Mouse (Mus musculus) myocyte (in vitro differentiated cells): Measurements from ENCODE around the gene Mbtps1. TPM values are rescaled to one million over a fixed set of nuclear protein-coding genes. Genes with fewer than 3 reads are reported as not detected.

Experiments used
- H3K27me3 ChIP-seq: one replicate; pipeline ENCODE4 v1.6.1; 2011; ENCODE audit not compliant: control insufficient read depth, insufficient read depth, insufficient read length
- H3K36me3 ChIP-seq: one replicate; pipeline ENCODE4 v1.6.1; 2011; ENCODE audit not compliant: control insufficient read depth, insufficient read depth
- H3K4me2 ChIP-seq: one replicate; pipeline ENCODE4 v1.6.1; 2011; ENCODE audit warnings: low read depth, control low read depth
- H3K4me3 ChIP-seq: one replicate; pipeline ENCODE4 v1.5.1; 2011; ENCODE audit warnings: mild to moderate bottlenecking, control low read depth, moderate library complexity
- H3K79me2 ChIP-seq: one replicate; pipeline ENCODE4 v1.6.1; 2011; ENCODE audit not compliant: control insufficient read depth, insufficient read depth
- H3ac ChIP-seq: one replicate; pipeline ENCODE4 v1.6.1; 2011; ENCODE audit not compliant: control insufficient read depth, insufficient read length
- CEBPB ChIP-seq: IDR thresholded peaks from 2 replicates; pipeline ENCODE4 v1.6.1; 2011; ENCODE audit warnings: mild to moderate bottlenecking, moderate library complexity; ENCODE audit not compliant: poor library complexity, insufficient read depth, severe bottlenecking
- E2F4 ChIP-seq: IDR thresholded peaks from one replicate; pipeline ENCODE4 v1.6.1; 2011; ENCODE audit warnings: mild to moderate bottlenecking, control low read depth, moderate library complexity; ENCODE audit not compliant: insufficient read depth
- MAX ChIP-seq: IDR thresholded peaks from one replicate; pipeline ENCODE4 v1.6.1; 2011; ENCODE audit warnings: low read depth, mild to moderate bottlenecking, control low read depth
- MYOD1 ChIP-seq, 3 experiments: IDR thresholded peaks; one replicate each; pipeline ENCODE4 v1.6.1; 2011; ENCODE audit warnings: control low read depth in 2 of 3, low read depth in 2 of 3, mild to moderate bottlenecking in 2 of 3, moderate library complexity in 1 of 3; ENCODE audit not compliant: insufficient read length in 2 of 3, control insufficient read depth in 1 of 3
- MYOG ChIP-seq, 3 experiments: IDR thresholded peaks; one replicate each; pipeline ENCODE4 v1.6.1; 2011; ENCODE audit warnings: control low read depth in 2 of 3, low read depth in 2 of 3, mild to moderate bottlenecking in 2 of 3; ENCODE audit not compliant: insufficient read length in 2 of 3, control insufficient read depth in 1 of 3, insufficient read depth in 1 of 3
- POLR2A ChIP-seq: IDR thresholded peaks from one replicate; pipeline ENCODE4 v1.6.1; 2011; ENCODE audit warnings: low read depth, mild to moderate bottlenecking, control low read depth, moderate library complexity; ENCODE audit not compliant: insufficient read length
- POLR2AphosphoS2 ChIP-seq: IDR thresholded peaks from one replicate; pipeline ENCODE4 v1.6.1; 2011; ENCODE audit warnings: low read depth, control low read depth; ENCODE audit not compliant: insufficient read length
- REST ChIP-seq: IDR thresholded peaks from one replicate; pipeline ENCODE4 v1.6.1; 2011; ENCODE audit warnings: mild to moderate bottlenecking, control low read depth, moderate library complexity; ENCODE audit not compliant: insufficient read depth, insufficient read length
- SRF ChIP-seq: IDR thresholded peaks from one replicate; pipeline ENCODE4 v1.6.1; 2011; ENCODE audit warnings: low read depth; ENCODE audit not compliant: control insufficient read depth, insufficient read length
- TCF12 ChIP-seq: IDR thresholded peaks from one replicate; pipeline ENCODE4 v1.6.1; 2011; ENCODE audit warnings: mild to moderate bottlenecking, control low read depth; ENCODE audit not compliant: poor library complexity, insufficient read depth, severe bottlenecking
- TCF3 ChIP-seq: IDR thresholded peaks from one replicate; pipeline ENCODE4 v1.6.1; 2011; ENCODE audit warnings: low read depth, control low read depth; ENCODE audit not compliant: insufficient read length
- USF1 ChIP-seq: IDR thresholded peaks from one replicate; pipeline ENCODE4 v1.6.1; 2011; ENCODE audit warnings: low read depth, mild to moderate bottlenecking, control low read depth, moderate library complexity
- polyA plus RNA-seq: library from polyadenylated mRNA; unstranded; fragments of >200 nt; fragmentation: generic; extraction: Trizol; gene quantifications from one replicate; pipeline ENCODE4 v1.2.1, GENCODE M21; 2012; ENCODE audit warnings: missing spikeins

The Mbtps1 gene
- polyA plus RNA-seq, 1 experiment: 70.8 TPM

- TF ChIP-seq SRF (no peak), POLR2A (no peak), POLR2AphosphoS2 (no peak), MAX (no peak), MYOG (IDR thresholded peaks at IDR 0.05; ENCODE audit: control insufficient read depth in 1 of 3, insufficient read depth in 1 of 3, insufficient read length in 2 of 3, low read depth in 2 of 3) (no peak), E2F4 (no peak), CEBPB (no peak), TCF3 (no peak), TCF12 (no peak), MYOD1 (IDR thresholded peaks at IDR 0.05; ENCODE audit: control insufficient read depth in 1 of 3, insufficient read length in 2 of 3, low read depth in 2 of 3) (no peak), REST (no peak)
- H3K4me3 ChIP-seq: no peak overlapping the region
- H3K36me3 ChIP-seq: no peaks in the 10 kb centered on the region
- H3K4me2 ChIP-seq: no peak overlapping the region
- H3ac ChIP-seq: no peak overlapping the region
- H3K27me3 ChIP-seq: peaks cover 16% of the 10 kb centered on the region
- H3K79me2 ChIP-seq: no peaks in the 10 kb centered on the region
These were observed 13.9 kb upstream of the Mbtps1 start for GRCm38 (mm10) chr8:119572411-119572810.

DNA sequence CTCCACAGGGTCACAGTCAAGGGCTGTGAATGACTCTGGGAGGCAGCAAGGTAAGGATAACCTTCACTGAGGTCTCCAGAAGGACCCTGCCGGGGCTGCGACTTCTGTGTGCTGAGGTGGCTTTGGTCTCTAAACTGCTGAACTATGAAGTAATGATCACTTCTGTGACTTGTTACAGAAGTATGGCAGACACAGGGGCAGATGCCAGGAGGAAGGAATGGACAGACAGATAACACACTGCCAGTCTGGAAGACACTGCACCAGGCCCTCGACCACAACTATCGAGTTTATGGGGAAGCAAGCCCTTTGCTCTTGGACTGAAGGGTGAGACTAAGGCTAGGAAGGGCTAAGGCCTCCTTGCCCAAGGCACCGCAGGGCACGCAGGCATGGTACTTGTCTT, 12.6 kb upstream of the Mbtps1 start:
- Histone ChIP-seq H3K4me3 (no peak overlapping the region), H3K4me2 (no peak overlapping the region), H3ac (no peak overlapping the region), H3K79me2 (no peaks in the 10 kb centered on the region), H3K36me3 (no peaks in the 10 kb centered on the region), H3K27me3 (peaks cover 3% of the 10 kb centered on the region)
- TF ChIP-seq MAX (no peak), REST (no peak), E2F4 (no peak), MYOG (IDR thresholded peaks at IDR 0.05; ENCODE audit: control insufficient read depth in 1 of 3, insufficient read depth in 1 of 3, insufficient read length in 2 of 3, low read depth in 2 of 3) (no peak), SRF (no peak), POLR2A (no peak), TCF12 (no peak), USF1 (no peak), POLR2AphosphoS2 (no peak), CEBPB (no peak), TCF3 (no peak), MYOD1 (IDR thresholded peaks at IDR 0.05; ENCODE audit: control insufficient read depth in 1 of 3, insufficient read length in 2 of 3, low read depth in 2 of 3) (no peak)

DNA sequence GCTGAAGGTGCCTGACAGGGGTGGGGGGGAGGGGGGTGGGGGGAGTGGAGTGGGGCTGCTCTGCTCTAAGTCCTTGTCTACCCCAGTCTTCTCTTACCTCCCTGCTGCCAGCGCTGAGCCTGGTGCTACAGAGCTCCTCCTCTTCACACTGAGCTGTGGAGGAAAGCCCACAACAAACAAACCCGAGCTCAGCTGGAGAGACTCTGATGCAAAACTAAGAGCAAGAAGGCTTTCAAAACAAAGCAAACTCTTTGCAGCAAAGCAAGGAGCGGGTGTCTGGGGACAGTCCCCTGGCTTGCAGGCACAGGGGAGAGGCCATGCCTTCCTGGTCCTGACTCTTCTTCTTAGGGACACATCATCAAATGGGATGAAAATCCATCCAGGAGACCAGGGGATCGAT, 11.3 kb upstream of the Mbtps1 start:
- no peak for TF ChIP-seq E2F4
- no peak for TF ChIP-seq REST
- no peak for TF ChIP-seq SRF
- no peak for TF ChIP-seq MYOD1 (IDR thresholded peaks at IDR 0.05; ENCODE audit: control insufficient read depth in 1 of 3, insufficient read length in 2 of 3, low read depth in 2 of 3)
- TF ChIP-seq MYOG (IDR thresholded peaks at IDR 0.05; ENCODE audit: control insufficient read depth in 1 of 3, insufficient read depth in 1 of 3, insufficient read length in 2 of 3, low read depth in 2 of 3): no peak
- TF ChIP-seq CEBPB: no peak
- no peak for TF ChIP-seq POLR2A
- no peak for TF ChIP-seq MAX
- no peak for TF ChIP-seq TCF12
- no peak for TF ChIP-seq POLR2AphosphoS2
- TF ChIP-seq TCF3: no peak
- TF ChIP-seq USF1: no peak
- H3K79me2 ChIP-seq: no peaks in the 10 kb centered on the region
- no peak overlapping the region for H3K4me2 ChIP-seq
- H3ac ChIP-seq: no peak overlapping the region
- H3K36me3 ChIP-seq: no peaks in the 10 kb centered on the region
- H3K4me3 ChIP-seq: no peak overlapping the region
- H3K27me3 ChIP-seq: no peaks in the 10 kb centered on the region

DNA sequence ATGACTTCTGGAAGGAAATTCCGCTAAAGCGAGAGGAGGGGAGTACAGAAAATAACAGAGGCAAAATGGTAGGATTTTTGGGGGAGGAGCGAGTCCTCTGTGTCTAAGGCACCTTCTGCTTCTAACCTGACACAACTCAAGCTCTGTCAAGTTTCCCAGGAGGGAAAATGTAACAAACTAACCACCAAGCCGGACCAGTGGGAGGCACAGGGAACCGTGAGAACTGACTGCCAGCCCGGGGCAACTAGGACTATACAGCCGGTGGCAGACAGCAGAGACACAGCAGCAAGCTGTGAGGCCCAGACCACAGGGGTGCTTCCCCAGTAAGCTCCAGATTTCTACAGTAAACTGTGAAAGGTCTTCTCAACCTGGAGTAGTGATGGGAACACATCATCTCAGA, 10.4 kb upstream of the Mbtps1 start:
- H3K79me2 ChIP-seq: no peaks in the 10 kb centered on the region
- no peak overlapping the region for H3K4me3 ChIP-seq
- no peak for TF ChIP-seq MAX
- no peak for TF ChIP-seq USF1
- no peak for TF ChIP-seq POLR2A
- no peak overlapping the region for H3K4me2 ChIP-seq
- no peaks in the 10 kb centered on the region for H3K27me3 ChIP-seq
- no peaks in the 10 kb centered on the region for H3K36me3 ChIP-seq
- no peak overlapping the region for H3ac ChIP-seq

GRCm38 (mm10) chr8:119568251-119568650, 9.7 kb upstream of the Mbtps1 start:
- no peak for TF ChIP-seq POLR2A
- no peak for TF ChIP-seq E2F4
- TF ChIP-seq TCF12: no peak
- TF ChIP-seq SRF: no peak
- no peak for TF ChIP-seq REST
- TF ChIP-seq TCF3: no peak
- no peak for TF ChIP-seq MYOG (IDR thresholded peaks at IDR 0.05; ENCODE audit: control insufficient read depth in 1 of 3, insufficient read depth in 1 of 3, insufficient read length in 2 of 3, low read depth in 2 of 3)
- TF ChIP-seq MAX: no peak
- TF ChIP-seq CEBPB: no peak
- no peak for TF ChIP-seq USF1
- no peak for TF ChIP-seq MYOD1 (IDR thresholded peaks at IDR 0.05; ENCODE audit: control insufficient read depth in 1 of 3, insufficient read length in 2 of 3, low read depth in 2 of 3)
- no peak for TF ChIP-seq POLR2AphosphoS2
- Histone ChIP-seq H3K27me3 (no peaks in the 10 kb centered on the region), H3K4me3 (no peak overlapping the region), H3ac (no peak overlapping the region), H3K4me2 (no peak overlapping the region), H3K79me2 (no peaks in the 10 kb centered on the region), H3K36me3 (peaks cover 6% of the 10 kb centered on the region)
